Mouse (Mus musculus) kidney, adult 18-20 months (tissue): ENCODE results near the gene Tac4.

Experiments used
- DNase-seq: peaks from one replicate; pipeline ENCODE4 v3.0.0; 2021

Gene Tac4

GRCm38 (mm10) chr11:95261178-95261751, at the start of gene Tac4:
Gene Tac4 (plus strand): TSS chr11:95261529.
- no peak for DNase-seq

- DNase-seq, result no peak
These were observed 47.7 kb upstream of the Tac4 start for GRCm38 (mm10) chr11:95213607-95214006.

- DNase-seq, result no peak
These were observed 47.0 kb upstream of the Tac4 start for GRCm38 (mm10) chr11:95214305-95214704.

- DNase-seq, result no peak
These were observed 45.1 kb upstream of the Tac4 start for GRCm38 (mm10) chr11:95216193-95216592.

GRCm38 (mm10) chr11:95219111-95219510, 42.2 kb upstream of the Tac4 start:
- no peak for DNase-seq

- peak; percentile 39 for DNase-seq
These were observed 37.9 kb upstream of the Tac4 start for GRCm38 (mm10) chr11:95223473-95223872.

- DNase-seq, result no peak
These were observed 37.0 kb upstream of the Tac4 start for GRCm38 (mm10) chr11:95224124-95224893.

- no peak for DNase-seq
These were observed 35.9 kb upstream of the Tac4 start for GRCm38 (mm10) chr11:95225448-95225847.

- no peak for DNase-seq
These were observed 33.9 kb upstream of the Tac4 start for GRCm38 (mm10) chr11:95227467-95227866.

- peak; percentile 81 for DNase-seq
These were observed 29.5 kb upstream of the Tac4 start for GRCm38 (mm10) chr11:95231688-95232328.

- DNase-seq, result peak; percentile 13
These were observed 29.0 kb upstream of the Tac4 start for GRCm38 (mm10) chr11:95232329-95232696.

GRCm38 (mm10) chr11:95238477-95238876, 22.9 kb upstream of the Tac4 start:
- DNase-seq, result no peak

GRCm38 (mm10) chr11:95242653-95243052, 18.7 kb upstream of the Tac4 start:
- no peak for DNase-seq

- DNase-seq, result no peak
These were observed 15.9 kb upstream of the Tac4 start for GRCm38 (mm10) chr11:95245456-95245855.

GRCm38 (mm10) chr11:95247065-95247464, 14.3 kb upstream of the Tac4 start:
- no peak for DNase-seq

- no peak for DNase-seq
These were observed 11.2 kb upstream of the Tac4 start for GRCm38 (mm10) chr11:95250110-95250509.

- DNase-seq, result peak; percentile 84
These were observed 10.0 kb upstream of the Tac4 start for GRCm38 (mm10) chr11:95251295-95251694.

- DNase-seq, result peak; percentile 66
These were observed 9.2 kb upstream of the Tac4 start for GRCm38 (mm10) chr11:95252104-95252503.

- no peak for DNase-seq
These were observed 7.2 kb upstream of the Tac4 start for GRCm38 (mm10) chr11:95254165-95254564.

- DNase-seq, result no peak
These were observed 5.6 kb upstream of the Tac4 start for GRCm38 (mm10) chr11:95255747-95256146.

GRCm38 (mm10) chr11:95257930-95258329, 3.4 kb upstream of the Tac4 start:
- DNase-seq, result no peak

GRCm38 (mm10) chr11:95258490-95258889, 2.8 kb upstream of the Tac4 start:
- DNase-seq, result peak; percentile 77

- peak; percentile 92 for DNase-seq
These were observed 2.1 kb upstream of the Tac4 start for GRCm38 (mm10) chr11:95259088-95259849.
